Mouse (Mus musculus) thymus, postnatal 25 days (tissue): Measurements from ENCODE around the gene Sprr2f.

Source experiments
- DNase-seq: peaks from one replicate; pipeline ENCODE4 v3.0.0; 2022

Sprr2f gene

GRCm38 (mm10) chr3:92364887-92365286, at the start of gene Sprr2f:
Gene Sprr2f, plus strand, starts transcription at chr3:92365187.
- DNase-seq = no peak

- DNase-seq = no peak
These were observed 48.7 kb upstream of the Sprr2f start, which contains the start of gene Sprr2b for GRCm38 (mm10) chr3:92316320-92316719. Gene Sprr2b, plus strand, starts transcription at chr3:92316620.

GRCm38 (mm10) chr3:92317384-92317783, 47.6 kb upstream of the Sprr2f start:
- no peak for DNase-seq

- no peak for DNase-seq
These were observed 28.7 kb upstream of the Sprr2f start for GRCm38 (mm10) chr3:92336278-92336677.

- DNase-seq = no peak
These were observed 26.1 kb upstream of the Sprr2f start, which contains the start of gene Sprr2d for GRCm38 (mm10) chr3:92338840-92339239. Gene Sprr2d, plus strand, starts transcription at chr3:92339140.

GRCm38 (mm10) chr3:92351843-92352242, 13.1 kb upstream of the Sprr2f start, which contains the start of gene Sprr2e:
Gene Sprr2e, plus strand, starts transcription at chr3:92352143.
- DNase-seq = no peak

- no peak for DNase-seq
These were observed 3.4 kb upstream of the Sprr2f start for GRCm38 (mm10) chr3:92361619-92362018.

- DNase-seq = no peak
These were observed 8.6 kb downstream of the Sprr2f start for GRCm38 (mm10) chr3:92373613-92374012.

GRCm38 (mm10) chr3:92385385-92385784, 20.4 kb downstream of the Sprr2f start, which contains the start of gene Sprr2h:
Gene Sprr2h, plus strand, starts transcription at chr3:92385685.
- no peak for DNase-seq

- DNase-seq = no peak
These were observed 29.3 kb downstream of the Sprr2f start for GRCm38 (mm10) chr3:92394301-92394700.

GRCm38 (mm10) chr3:92407691-92408090, 42.7 kb downstream of the Sprr2f start, which contains the start of gene Sprr2i:
Gene Sprr2i, plus strand, starts transcription at chr3:92407991.
- no peak for DNase-seq
